ENCODE assay signal across 18 mouse cellular contexts in genomic region chr6:51656078-51656477, GRCm38 (mm10).
A peak's percentile ranks its signal among the peaks of the same experiment; 100 is the strongest.
DNase-seq lines count a peak whose midpoint lies in the region; ATAC-seq lines count a peak whose summit lies in the region.
"Had no signal": no experiment of that assay in that cellular context is flagged by ENCODE, and none has a peak within 500 bp of the region (broad histone marks: within the 10 kb centered on the region; RNA-seq: fewer than 3 reads in every experiment).

No protein-coding gene starts in this region.

- peaks cover 31% of the 10 kb centered on the region for H3K4me1 ChIP-seq in forebrain, embryonic 15.5 days
- H3K4me1 ChIP-seq in midbrain, embryonic 11.5 days (ENCODE audit: control insufficient read depth, insufficient read depth, low read length): peaks cover 31% of the 10 kb centered on the region

- WGBS in forebrain, embryonic 15.5 days: 47% methylated on average over 7 of the region's 7 CpGs
- 68% methylated on average over 7 of the region's 7 CpGs for WGBS in midbrain, embryonic 11.5 days

- no peak overlapping the region for H3K9ac ChIP-seq in forebrain, embryonic 15.5 days (replicated peaks)
- H3K9ac ChIP-seq in midbrain, embryonic 11.5 days (ENCODE audit: low read length): no peak overlapping the region
- H3K9ac ChIP-seq: heart, embryonic 13.5 days; limb, embryonic 12.5 days; liver, embryonic 14.5 days had no signal

- DNase-seq in layer of hippocampus, postnatal 14 days (ENCODE audit: low spot score in 2 of 2): peak; percentile 10 to 65
- DNase-seq in layer of hippocampus, postnatal 10 days (ENCODE audit: low spot score in 2 of 2): no peak
- DNase-seq in midbrain, embryonic 11.5 days (ENCODE audit: low spot score, missing footprints): peak; percentile 87
- DNase-seq in testis, postnatal 10 days (ENCODE audit: low spot score): no peak
- DNase-seq in frontal cortex, postnatal 10 days (ENCODE audit: low spot score in 2 of 2): no peak
- DNase-seq in right cerebral cortex, postnatal 36 days (ENCODE audit: low spot score in 2 of 2): no peak
- DNase-seq: cerebellum, adult 9-10 months; embryo, embryonic 11 days; heart, postnatal 4 days; kidney, adult 11 months; kidney, postnatal 14 days; lung, postnatal 10 days; thymus, postnatal 14 days had no signal

- no peak overlapping the region for H3K4me3 ChIP-seq in forebrain, embryonic 15.5 days
- H3K4me3 ChIP-seq in midbrain, embryonic 11.5 days (ENCODE audit: low read depth, low read length): no peak overlapping the region
- H3K4me3 ChIP-seq: heart, embryonic 13.5 days; left cerebral cortex, adult 2 months; limb, embryonic 12.5 days had no signal

- peak; percentile 56; the same call in 1 of the 2 replicates for ATAC-seq in forebrain, embryonic 15.5 days (replicated peaks)
- no peak for ATAC-seq in midbrain, embryonic 11.5 days (ENCODE audit: low FRiP score)

- no peaks in the 10 kb centered on the region for H3K27me3 ChIP-seq in forebrain, embryonic 15.5 days
- no peaks in the 10 kb centered on the region for H3K27me3 ChIP-seq in midbrain, embryonic 11.5 days (ENCODE audit: control insufficient read depth, insufficient read depth, low read length)
- H3K27me3 ChIP-seq: heart, embryonic 13.5 days; limb, embryonic 12.5 days had no signal

- no peaks in the 10 kb centered on the region for H3K9me3 ChIP-seq in forebrain, embryonic 15.5 days
- no peaks in the 10 kb centered on the region for H3K9me3 ChIP-seq in midbrain, embryonic 11.5 days (ENCODE audit: control insufficient read depth, low read length)
- H3K9me3 ChIP-seq: limb, embryonic 12.5 days had no signal

- no peak overlapping the region for H3K4me2 ChIP-seq in forebrain, embryonic 15.5 days (replicated peaks)
- H3K4me2 ChIP-seq in midbrain, embryonic 11.5 days: no peak overlapping the region
- H3K4me2 ChIP-seq: heart, embryonic 13.5 days; limb, embryonic 12.5 days had no signal

- H3K36me3 ChIP-seq in forebrain, embryonic 15.5 days: no peaks in the 10 kb centered on the region
- no peaks in the 10 kb centered on the region for H3K36me3 ChIP-seq in midbrain, embryonic 11.5 days (ENCODE audit: control insufficient read depth, insufficient read depth, low read length)
- H3K36me3 ChIP-seq: heart, embryonic 13.5 days; limb, embryonic 12.5 days had no signal

- H3K27ac ChIP-seq in forebrain, embryonic 15.5 days (replicated peaks): peak overlapping the region; percentile 88
- peak overlapping the region; percentile 66 for H3K27ac ChIP-seq in midbrain, embryonic 11.5 days (ENCODE audit: low read depth, low read length)
- H3K27ac ChIP-seq: heart, embryonic 13.5 days; left cerebral cortex, adult 2 months; limb, embryonic 12.5 days; liver, embryonic 14.5 days had no signal

Comparison
In these comparisons a context has a peak if more than half of its experiments do, and no peak if none do; other contexts are left out.
1. DNase-seq: peak in layer of hippocampus, postnatal 14 days (2 of 2) and midbrain, embryonic 11.5 days (single experiment); none in layer of hippocampus, postnatal 10 days (0 of 2), testis, postnatal 10 days (single experiment), frontal cortex, postnatal 10 days (0 of 2) and right cerebral cortex, postnatal 36 days (0 of 2).